Mouse (Mus musculus): ENCODE measurements around the gene Dennd1a. TPM values are rescaled to one million over a fixed set of nuclear protein-coding genes. Genes with fewer than 3 reads are reported as not detected.

Gene Dennd1a
- total RNA-seq, 2 experiments from 2014 or later, result 28.4 to 28.5 TPM

GRCm38 (mm10) chr2:38125671-38126382, 161.4 kb downstream of the Dennd1a start:
- H3K4me3 ChIP-seq, result no peak overlapping the region
- no peak for TF ChIP-seq CTCF (IDR thresholded peaks at IDR 0.05)
- H3K27ac ChIP-seq, result no peak overlapping the region
- no peak for DNase-seq
- intact Hi-C loops (cut with DNase I), result no loop called here

- intact Hi-C loops (cut with DNase I), result no loop called here
- H3K4me3 ChIP-seq, result no peak overlapping the region
- no peak overlapping the region for H3K27ac ChIP-seq
- no peak for TF ChIP-seq CTCF (IDR thresholded peaks at IDR 0.05)
- no peak for DNase-seq
These were observed 162.5 kb downstream of the Dennd1a start for GRCm38 (mm10) chr2:38124727-38125126.

GRCm38 (mm10) chr2:38115000-38115399, 172.2 kb downstream of the Dennd1a start:
- no peak; the same call in 1 of the 2 replicates for TF ChIP-seq CTCF (IDR thresholded peaks at IDR 0.05)
- Histone ChIP-seq H3K4me3 (no peak overlapping the region), H3K27ac (no peak overlapping the region)
- intact Hi-C loops (cut with DNase I), result no loop called here
- DNase-seq, result no peak

GRCm38 (mm10) chr2:38111655-38112351, 175.4 kb downstream of the Dennd1a start:
- H3K27ac ChIP-seq, result peak overlapping the region; percentile 41; the same call in 1 of the 2 replicates
- no peak overlapping the region for H3K4me3 ChIP-seq
- DNase-seq, result no peak
- intact Hi-C loops (cut with DNase I), result no loop called here
- TF ChIP-seq CTCF (IDR thresholded peaks at IDR 0.05), result no peak

GRCm38 (mm10) chr2:38108586-38108985, 178.6 kb downstream of the Dennd1a start:
- no peak for TF ChIP-seq CTCF (IDR thresholded peaks at IDR 0.05)
- H3K4me3 ChIP-seq, result no peak overlapping the region
- DNase-seq, result no peak
- intact Hi-C loops (cut with DNase I), result no loop called here
- H3K27ac ChIP-seq, result no peak overlapping the region

- TF ChIP-seq CTCF (IDR thresholded peaks at IDR 0.05), result no peak
- H3K27ac ChIP-seq, result 0 out of 2 replicates have a peak overlapping the region, but pooled peaks have one; percentile 12
- intact Hi-C loops (cut with DNase I), result no loop called here
These were observed 184.5 kb downstream of the Dennd1a start for GRCm38 (mm10) chr2:38102674-38103073.

GRCm38 (mm10) chr2:38100289-38100688, 186.9 kb downstream of the Dennd1a start:
- peak overlapping the region; percentile 35; the same call in 1 of the 2 replicates for H3K27ac ChIP-seq
- no peak overlapping the region for H3K4me3 ChIP-seq
- intact Hi-C loops (cut with DNase I), result no loop called here
- TF ChIP-seq CTCF (IDR thresholded peaks at IDR 0.05), result no peak
- DNase-seq, result peak; percentile 26

More at GRCm38 (mm10) chr2:38102674-38103073, 184.5 kb downstream of the Dennd1a start:
- no peak for DNase-seq
- H3K4me3 ChIP-seq, result no peak overlapping the region

GRCm38 (mm10) chr2:38099120-38099773, 187.9 kb downstream of the Dennd1a start:
- peak; percentile 50 for DNase-seq
- Histone ChIP-seq H3K4me3 (no peak overlapping the region), H3K27ac (no peak overlapping the region)
- TF ChIP-seq CTCF (IDR thresholded peaks at IDR 0.05), result no peak
- intact Hi-C loops (cut with DNase I), result no loop called here

GRCm38 (mm10) chr2:38097469-38097868, 189.7 kb downstream of the Dennd1a start:
- DNase-seq, result no peak
- Histone ChIP-seq H3K4me3 (no peak overlapping the region), H3K27ac (no peak overlapping the region)
- TF ChIP-seq CTCF (IDR thresholded peaks at IDR 0.05), result no peak
- intact Hi-C loops (cut with DNase I), result no loop called here

GRCm38 (mm10) chr2:38096328-38096727, 190.9 kb downstream of the Dennd1a start:
- no peak overlapping the region for H3K4me3 ChIP-seq
- H3K27ac ChIP-seq, result no peak overlapping the region
- no peak for TF ChIP-seq CTCF (IDR thresholded peaks at IDR 0.05)
- intact Hi-C loops (cut with DNase I), result no loop called here
- no peak for DNase-seq

- Histone ChIP-seq H3K4me3 (no peak overlapping the region), H3K27ac (no peak overlapping the region)
- DNase-seq, result no peak
- TF ChIP-seq CTCF (IDR thresholded peaks at IDR 0.05), result no peak
- intact Hi-C loops (cut with DNase I), result no loop called here
These were observed 192.6 kb downstream of the Dennd1a start for GRCm38 (mm10) chr2:38094380-38095163.

GRCm38 (mm10) chr2:38093968-38094367, 193.2 kb downstream of the Dennd1a start:
- H3K4me3 ChIP-seq, result no peak overlapping the region
- DNase-seq, result no peak
- no peak overlapping the region for H3K27ac ChIP-seq
- TF ChIP-seq CTCF (IDR thresholded peaks at IDR 0.05), result no peak
- intact Hi-C loops (cut with DNase I), result no loop called here
